Mouse (Mus musculus) natural killer cell, adult 2 months (primary cell): ENCODE measurements at regions not wholly inside any gene's neighbourhood (a gene's known extent, or its start where the extent isn't known, plus 50 kb on each side); places are given as distances from the start of the nearest gene placed in this dataset.
A peak's percentile ranks its signal among the peaks of the same experiment; 100 is the strongest.

Experiments used
- DNase-seq, 2 experiments: peaks; one replicate each; pipeline ENCODE4 v3.0.0; 2022; ENCODE audit warnings: low spot score in 2 of 2

DNA sequence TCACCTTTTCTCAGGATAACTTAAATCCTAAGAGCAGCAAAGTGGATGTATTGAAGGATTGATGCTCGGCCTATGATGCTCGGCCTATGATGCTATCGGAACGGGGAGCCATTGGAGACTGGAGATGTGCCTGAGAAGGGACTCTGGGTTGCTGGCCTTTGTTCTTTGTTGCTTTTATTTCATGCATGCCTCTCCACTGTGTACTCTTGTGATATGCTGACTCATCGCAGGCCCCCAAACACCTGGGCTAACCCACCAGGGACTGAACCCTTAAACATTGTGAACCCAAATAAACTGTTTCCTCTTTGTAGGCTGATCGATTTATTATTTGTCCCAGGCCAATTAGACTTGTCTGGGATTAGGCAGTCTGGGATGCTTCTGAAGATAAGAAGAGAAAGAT is 61.9 kb downstream of the Pdcl3 start:
- no peak for DNase-seq

DNA sequence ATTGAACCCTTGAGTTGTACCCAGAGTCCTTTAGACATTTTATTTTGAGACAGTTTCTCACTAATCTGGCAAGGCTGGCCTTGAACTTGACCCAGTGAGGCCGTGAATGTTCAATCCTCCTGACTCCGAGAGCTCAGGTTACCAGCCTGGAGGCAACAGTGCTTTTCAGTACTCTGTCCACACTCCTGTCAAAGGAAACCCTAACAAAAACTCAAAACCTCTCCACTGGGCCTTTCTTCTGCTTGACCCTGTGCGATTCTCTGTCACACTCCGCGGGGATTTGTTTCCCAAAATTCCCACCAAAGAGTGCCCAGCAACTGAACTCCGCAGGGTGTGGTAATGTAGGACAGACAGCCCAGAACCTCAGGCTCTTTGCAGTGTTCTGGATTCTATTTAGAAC is 71.9 kb downstream of the Pdcl3 start:
- no peak for DNase-seq

DNA sequence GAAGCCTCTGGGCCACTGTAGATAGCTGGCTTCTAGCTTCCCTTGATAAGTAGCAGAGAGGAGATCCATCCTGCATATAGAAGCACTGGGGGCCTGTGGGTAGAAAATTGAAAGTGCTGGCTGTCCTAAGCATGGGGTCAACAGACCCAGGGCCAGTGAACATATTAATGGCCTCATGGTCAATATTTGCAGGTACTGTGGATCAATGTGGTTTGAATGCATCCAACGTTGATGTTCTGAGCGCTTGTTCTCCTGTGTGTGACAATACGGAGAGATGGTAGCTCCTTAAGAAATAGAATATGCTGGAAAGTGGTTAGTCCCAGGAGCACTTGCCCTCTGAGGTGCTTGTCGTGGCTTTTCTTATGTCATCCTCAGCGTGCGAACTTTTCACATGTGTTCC is 77.1 kb downstream of the Pdcl3 start:
- DNase-seq = no peak

DNA sequence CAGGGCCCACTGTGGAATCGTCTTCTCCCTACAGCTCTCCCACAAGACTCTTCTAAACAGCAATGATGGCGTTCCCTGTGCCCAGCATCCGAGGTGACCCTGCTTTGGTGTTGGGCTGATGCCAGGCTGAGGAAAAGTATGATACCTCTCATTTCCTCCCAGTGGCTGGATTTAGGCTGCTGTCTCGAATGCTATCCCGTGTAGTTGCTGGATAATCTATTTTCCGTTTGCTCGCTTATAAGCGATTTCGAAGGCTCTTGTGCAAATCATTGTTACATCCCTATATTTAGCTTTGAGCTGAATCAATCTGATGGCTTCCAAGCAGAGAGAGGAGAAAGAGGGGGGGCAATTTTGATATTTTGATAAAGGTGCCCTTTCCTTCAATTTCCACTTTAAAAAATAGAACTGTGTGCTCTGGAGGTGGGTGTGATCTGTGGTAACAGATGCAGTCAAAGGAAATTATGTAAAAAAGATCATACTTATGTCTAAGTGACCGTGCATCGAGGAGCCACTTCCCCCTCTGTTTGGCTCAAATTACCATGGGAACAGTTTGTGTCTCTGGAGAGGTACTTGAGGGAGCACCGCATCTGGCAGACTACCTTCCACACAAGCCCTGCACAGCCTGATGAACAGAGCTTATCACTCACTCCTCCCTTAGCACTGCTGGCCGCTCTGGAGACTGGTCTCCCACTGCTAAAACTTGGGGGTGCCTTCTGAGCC is 78.4 kb downstream of the Pdcl3 start:
- no peak for DNase-seq

DNA sequence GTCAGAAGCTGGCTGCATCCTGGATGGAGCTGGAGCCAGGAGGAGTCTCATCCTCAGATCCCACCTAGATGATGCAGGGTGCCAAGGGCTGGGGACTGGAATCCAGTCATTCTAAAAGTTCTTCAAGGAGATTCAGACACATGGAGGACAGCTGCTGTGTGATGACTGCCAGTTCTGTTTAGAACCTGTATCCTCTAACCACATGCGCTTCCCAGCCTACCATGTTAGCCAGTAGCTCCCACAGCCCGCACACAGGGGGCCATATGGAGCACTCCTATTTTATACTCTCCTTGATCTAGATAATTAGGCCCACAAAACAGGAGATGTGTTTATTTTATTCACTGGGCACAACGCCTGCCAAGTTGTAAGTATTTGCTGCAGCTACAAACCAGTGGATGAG is 79.4 kb downstream of the Pdcl3 start:
- DNase-seq = no peak

DNA sequence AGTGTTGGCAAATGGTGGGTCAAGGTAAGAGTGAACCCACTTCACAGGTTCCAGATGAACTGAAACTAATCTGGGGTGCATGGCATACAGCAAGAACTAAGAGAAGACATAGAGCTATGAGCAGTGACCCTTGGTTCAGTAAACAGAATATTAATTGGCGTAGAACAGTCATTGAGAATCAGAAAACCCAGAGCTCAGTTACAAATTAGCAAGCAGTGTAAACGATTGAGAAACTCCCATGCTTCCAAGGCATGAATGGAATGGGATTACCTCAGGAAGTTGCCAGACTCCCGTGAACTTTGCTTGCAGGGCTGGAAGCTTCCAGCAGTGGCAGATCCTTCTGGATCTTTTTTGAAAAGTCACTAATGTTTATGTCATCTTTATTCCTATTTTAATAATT is 82.5 kb downstream of the Pdcl3 start:
- no peak for DNase-seq

DNA sequence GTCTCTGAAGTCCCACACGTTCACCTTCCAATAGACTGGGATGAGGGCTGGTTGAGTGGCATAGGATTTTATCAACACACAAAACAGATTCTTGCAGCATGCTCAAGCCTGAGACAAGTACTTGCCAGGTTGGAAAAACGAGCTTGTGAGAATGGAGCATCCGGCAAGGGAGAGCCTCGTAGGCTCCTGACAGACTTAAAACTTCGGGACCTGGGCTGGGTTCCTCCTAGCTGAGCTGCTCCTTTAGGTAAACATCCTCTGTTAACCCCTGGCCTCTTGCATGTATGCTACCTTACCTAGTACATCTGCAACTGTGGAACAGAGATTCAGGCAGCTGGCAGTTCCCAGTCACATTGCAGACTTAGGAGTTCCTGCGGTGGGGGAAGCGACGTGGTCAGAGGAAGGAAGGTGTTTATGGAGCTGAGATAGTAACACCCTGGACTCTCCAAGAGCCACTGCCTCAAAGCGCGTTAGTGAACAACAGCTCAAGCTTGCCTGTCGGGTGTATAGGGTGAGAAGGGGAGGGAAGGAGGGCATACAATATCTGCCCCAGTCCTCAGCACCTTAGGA is 83.8 kb downstream of the Pdcl3 start:
- DNase-seq = no peak

DNA sequence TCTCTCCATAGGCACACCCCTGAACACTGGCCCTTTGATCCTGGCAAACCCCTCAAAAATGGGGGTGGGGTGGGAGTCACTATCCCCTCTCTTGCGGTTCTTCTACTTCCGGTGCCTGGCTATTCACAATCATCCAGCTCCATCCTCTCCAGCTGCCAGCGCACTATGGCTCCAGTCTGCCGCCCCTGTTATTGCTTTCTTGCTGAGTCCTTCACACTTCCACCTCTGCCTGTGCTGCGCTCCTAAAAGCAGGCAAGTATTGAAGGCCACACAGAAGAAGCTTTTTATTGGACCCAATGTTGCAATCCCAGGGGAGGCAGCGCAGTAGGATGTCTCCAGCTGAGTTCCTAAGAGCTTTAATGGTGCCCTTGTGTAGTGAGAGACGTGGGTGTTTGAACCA is 84.3 kb downstream of the Pdcl3 start:
- no peak for DNase-seq

DNA sequence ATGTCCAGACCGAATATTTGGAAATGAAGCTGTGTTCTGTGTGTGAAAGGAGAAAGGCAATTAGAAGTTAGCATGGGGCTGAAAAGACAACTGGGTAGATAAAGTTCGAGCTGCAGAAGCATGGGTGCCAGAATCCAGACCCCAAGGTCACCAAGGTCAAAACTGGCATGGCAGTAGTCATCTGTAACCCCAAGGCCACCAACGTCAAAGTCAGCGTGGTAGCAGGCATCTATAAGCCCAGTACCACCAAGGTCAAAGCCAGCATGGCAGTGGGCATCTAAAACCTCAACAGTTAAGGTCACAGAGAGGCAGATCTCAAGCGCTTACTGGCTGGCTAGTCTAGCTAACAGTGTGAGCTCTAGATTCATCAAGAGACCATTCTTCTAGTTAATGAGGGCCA is 90.6 kb downstream of the Pdcl3 start:
- DNase-seq = no peak

DNA sequence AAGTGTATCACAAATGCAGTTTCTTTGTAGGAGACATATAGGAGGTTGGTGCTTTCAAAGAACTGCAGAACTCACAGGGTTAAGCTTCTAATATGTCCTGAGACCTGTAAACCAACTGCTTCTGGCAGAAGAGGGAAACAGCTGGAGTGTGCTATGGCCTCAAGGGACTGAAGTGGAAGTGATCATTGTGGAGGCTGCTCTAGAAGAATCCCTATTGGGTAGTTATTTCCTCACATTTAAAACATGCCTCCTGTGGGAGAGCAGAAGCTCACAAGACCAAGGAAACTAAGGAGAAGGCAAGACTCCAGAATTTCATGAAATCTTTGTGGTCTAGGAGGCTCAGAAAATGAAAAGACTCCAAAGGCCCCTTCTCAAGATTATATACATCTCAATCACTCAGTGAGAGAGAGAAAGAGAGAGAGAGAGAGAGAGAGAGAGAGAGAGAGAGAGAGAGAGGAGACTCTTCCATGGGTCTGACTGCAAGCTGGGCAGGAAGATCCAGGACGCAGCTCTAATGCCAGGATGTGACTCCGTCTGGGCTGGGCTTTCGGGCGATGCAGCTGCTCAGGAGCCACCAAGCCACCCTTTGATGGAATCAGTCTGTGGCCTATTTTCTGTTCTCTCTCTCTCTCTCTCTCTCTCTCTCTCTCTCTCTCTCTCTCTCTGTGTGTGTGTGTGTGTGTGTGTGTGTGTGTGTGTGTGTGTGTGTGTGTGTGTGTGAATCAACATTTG is 93.3 kb downstream of the Pdcl3 start:
- no peak for DNase-seq

DNA sequence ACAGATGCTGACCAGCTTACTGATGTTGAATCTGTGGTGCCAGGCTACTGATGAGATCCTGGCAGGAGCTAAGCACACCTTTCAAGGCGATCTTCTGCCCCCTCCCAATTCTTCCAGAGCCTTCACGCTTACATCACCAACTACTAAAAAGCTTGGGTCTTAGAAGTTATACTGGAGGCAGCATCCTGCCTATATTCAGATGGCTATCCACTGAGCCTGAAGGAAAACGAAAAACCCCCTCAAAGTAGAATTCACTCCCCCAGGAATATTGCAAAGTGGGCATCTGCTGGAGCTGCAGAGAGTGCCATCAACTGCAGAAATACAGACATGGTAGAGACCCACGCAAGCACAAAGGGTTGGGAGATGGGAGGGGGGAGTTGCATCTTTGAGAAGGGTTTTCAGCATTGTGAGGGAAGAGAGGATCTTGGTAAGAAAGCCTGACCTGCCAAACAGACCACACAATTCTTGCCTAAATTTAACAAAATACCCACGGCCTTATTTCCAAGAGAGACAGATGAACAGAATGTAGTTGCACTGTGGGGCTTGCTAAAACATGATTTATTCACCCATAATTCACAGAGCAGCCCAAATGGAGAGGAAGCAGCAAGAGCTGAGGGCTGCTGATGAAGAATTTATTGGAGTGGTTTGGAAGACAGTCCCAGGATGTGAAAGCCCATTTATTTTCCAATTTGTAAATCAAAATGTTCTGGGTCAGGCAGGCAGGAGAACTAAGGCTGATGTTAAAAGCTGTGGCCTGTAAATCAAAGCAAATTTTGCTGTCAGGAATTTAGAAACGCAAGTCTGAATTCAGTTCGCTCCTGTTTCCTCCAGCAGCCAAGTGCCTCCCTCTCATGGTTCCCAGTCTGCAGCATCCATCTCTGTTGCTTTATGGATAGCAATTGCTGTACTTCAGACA is 98.8 kb downstream of the Pdcl3 start:
- no peak for DNase-seq

DNA sequence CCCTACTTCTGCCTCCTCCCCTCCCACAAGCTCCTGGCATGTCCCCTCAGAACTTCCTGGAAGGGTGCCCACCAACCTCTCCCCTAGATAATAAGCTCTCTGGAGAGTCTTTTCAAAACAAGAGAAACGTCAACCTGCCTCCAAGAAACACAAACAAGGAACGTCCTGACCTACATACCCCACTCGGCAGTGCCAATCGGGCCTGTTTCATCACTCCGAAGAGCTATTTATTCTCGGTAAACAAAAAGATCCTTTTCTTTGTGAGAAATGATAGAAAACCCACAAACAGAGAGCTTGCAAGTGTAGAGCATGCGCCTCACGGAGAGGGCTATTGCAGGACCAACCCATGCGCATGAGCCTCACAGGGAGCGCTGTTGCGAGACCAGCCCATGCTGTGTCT is 100.9 kb downstream of the Pdcl3 start:
- no peak for DNase-seq

DNA sequence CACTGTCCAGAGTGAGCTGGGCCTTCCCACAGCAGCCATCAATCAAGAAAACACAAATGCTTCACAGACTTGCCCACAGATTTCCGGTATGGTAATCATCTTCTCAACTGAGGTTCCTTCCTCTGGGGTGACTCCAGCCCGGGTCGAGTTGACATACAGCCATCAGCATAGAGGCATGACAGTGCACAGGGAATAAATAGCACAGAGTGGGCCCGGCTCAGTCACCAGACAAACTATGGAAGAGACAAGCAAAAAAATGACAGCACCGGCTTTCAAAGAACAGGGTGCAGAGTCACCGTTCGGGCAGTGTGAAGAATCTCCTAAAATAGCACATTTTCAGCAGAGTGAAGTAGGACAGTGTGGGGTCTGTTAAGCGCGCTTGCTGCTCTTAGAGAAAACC is 103.7 kb upstream of the Npas2 start:
- peak; percentile 20 to 36 for DNase-seq

DNA sequence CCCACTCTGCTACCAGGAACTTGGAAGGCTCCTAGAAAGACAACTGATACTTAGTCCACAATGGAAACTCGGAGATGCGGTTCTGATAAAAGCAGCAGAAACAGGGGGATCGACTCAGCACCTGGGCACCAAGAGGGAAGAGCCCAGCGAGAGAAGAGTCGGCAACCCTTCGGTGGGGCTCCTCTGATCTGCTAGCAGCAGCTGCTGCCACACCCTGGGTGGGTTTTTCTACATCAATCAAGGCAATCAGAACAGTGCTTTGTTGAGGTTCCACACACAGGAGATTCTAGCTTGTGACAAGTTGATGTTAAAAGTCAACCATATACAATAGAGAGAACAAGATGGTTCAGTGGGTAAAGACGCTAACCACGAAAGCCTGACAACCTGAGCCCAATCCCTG is 102.4 kb upstream of the Npas2 start:
- no peak for DNase-seq

DNA sequence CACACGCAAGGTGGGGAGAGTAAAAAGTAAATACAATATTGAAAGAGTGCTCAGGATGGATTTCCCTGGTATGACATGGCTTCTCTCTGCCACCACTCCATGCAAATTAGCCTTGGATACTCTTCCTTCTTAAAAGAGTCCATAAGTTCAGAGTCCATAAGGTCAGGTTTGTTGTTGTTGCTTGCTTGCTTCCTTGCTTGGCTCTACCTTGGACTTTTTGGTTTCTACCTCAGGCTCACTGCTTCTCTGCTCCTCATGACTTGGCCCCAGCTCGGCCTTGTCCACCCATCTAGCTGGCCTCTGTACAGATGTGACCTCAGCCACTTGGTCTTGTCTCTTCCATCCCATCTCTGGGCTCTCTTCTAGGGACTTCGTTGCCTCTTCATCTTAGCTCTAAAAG is 101.9 kb upstream of the Npas2 start:
- no peak for DNase-seq

DNA sequence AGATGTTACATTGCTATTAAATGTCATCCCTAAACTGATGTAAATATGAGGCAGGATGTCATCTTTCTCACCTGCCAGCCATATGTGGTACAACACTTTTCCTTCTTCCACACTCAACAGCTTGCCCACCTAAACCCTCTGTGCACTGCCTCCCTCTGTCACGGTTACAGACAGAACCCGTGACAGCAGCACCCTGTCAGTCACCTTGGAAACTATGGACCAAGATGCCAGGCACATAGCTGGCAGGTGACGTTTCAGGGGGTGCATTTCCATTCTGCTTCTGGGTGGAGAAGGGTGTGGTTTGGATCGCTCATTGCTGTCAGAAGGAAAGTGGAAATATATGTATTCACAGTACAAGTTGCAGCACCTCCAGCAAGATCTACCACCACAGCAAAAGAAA is 100.2 kb upstream of the Npas2 start:
- no peak for DNase-seq

DNA sequence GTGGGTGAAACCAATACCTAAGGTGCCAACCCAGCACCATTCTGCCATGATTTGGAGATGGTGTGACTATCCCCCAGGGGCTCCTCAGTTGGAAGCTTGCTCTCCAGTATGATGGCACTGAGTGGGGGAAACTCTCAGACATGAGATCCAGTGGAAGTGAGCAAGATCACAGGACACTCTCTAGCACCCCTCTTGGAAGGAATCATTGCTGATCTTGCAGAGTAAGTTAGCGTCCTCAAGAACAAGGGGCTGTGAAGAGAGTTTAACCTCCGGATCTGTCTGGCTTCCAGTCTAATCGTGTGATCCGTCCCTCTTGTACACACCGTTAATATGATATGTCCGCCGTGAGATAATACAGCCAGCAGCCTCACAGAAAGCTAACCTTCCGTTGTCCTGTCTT is 99.5 kb upstream of the Npas2 start:
- no peak for DNase-seq

DNA sequence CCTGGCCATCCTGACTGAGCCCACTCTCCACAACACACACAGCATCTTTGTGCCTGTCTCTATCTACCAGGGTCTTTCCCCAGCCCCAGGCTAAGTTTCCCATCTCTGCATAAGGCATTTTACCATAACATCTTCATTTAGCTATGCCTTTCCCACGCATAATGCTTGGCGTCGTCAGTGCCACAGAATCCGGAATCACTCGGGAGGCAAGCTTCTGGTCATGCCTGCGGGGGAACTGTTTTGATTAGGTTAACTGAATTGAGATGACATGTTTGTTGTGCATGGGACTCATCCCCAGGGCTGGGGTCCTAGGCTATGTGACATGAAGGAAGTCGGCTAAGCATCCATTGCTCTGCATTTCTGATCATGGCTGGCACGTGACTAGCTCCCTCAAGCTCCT is 97.6 kb upstream of the Npas2 start:
- no peak for DNase-seq

DNA sequence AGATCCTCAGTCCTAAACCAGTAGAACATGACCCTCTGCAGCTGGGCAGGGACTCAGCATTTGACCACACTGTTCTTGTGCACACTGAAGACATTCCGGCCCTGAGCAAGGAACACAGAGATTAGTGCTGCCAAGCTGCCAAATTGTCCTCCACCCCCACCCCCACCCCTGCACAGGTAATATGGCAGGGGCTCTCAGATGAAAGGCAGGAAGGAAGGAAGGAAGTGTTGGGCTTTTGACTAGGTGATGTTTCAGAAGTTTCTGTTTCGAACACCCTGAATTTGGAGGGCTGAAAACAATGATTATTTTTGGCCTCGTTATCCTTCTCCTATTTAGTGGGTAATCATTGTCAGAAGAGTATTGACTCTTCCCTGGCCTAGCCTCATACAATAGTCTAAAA is 96.8 kb upstream of the Npas2 start:
- no peak for DNase-seq

DNA sequence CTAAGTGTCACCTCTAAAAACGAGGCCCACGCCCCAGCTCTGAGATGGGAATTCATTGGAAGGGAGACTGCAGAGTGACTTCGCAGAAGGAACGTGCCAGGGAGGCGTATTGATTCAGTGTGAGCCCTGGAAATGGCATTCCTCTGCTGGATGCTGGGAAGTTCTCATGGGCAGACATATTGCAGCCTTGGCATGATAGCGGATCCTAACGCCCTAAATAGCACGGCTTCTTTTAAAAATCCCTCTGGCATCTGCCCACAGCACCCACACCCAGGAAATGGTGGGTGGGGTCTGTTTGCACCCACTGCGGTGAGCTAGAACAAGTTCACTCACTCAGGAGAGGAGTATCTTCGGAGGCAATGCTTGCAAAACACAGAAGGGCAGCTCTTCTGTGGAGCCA is 96.0 kb upstream of the Npas2 start:
- no peak for DNase-seq

DNA sequence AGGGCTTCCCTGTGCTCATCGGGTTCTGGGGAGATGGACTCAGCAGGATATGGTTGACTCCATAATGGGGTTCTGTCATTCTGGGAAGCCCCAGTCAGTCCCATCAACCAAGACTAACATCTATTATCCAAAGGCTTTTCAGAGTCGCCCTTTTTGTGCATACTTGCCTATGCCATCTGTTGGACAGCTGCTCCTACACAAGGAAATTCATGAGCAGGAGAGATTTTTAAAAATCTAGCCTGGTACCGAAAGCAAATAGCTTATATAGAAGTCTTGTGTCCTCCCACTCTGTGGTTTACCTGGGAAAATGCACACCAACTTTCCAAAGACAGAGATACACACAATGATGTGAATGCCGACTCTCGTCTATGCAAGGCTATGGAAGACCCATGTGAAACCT is 95.4 kb upstream of the Npas2 start:
- DNase-seq = no peak

DNA sequence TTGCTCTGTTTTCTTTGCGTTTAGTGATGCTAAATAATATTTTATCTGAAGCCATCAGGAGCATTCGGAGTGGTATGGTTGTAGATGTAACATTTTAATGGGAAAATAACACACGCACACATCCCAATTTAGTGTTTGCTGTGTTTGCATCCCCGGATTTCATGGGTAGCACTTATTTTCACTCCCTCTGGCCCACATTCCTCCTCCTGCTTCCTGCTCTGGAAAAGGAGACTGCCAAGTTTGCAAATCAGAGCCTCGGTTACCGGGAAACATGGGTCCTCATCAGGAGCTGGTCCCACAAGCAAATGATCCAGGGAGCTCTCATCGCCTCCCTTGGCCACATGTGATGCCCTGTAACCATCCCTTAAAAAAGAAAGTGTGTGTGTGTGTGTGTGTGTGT is 94.3 kb upstream of the Npas2 start:
- no peak for DNase-seq
